Mouse (Mus musculus): ENCODE results near the gene Xpc. TPM values are rescaled to one million over a fixed set of nuclear protein-coding genes. Genes with fewer than 3 reads are reported as not detected.

Gene Xpc
- polyA plus RNA-seq, 1 experiment from 2014 or later, result 4.6 TPM

- ATAC-seq (ENCODE audit: low read depth) (no peak), DNase-seq (no peak)
- WGBS (ENCODE audit: insufficient replicate concordance), result 81% methylated on average over 2 of the region's 2 CpGs
- peak overlapping the region; percentile 29; the same call in 1 of the 2 replicates for H3K9ac ChIP-seq
- H3K9me3 ChIP-seq (replicated peaks), result no peaks in the 10 kb centered on the region
- H3K4me3 ChIP-seq (replicated peaks), result no peak overlapping the region
- peaks cover 48% of the 10 kb centered on the region for H3K4me1 ChIP-seq (replicated peaks)
- 0 out of 2 replicates have a peak overlapping the region, but pooled peaks have one; percentile 2 for H3K4me2 ChIP-seq
- H3K27ac ChIP-seq, result no peak overlapping the region
- no peaks in the 10 kb centered on the region for H3K27me3 ChIP-seq
- peaks cover 49% of the 10 kb centered on the region for H3K36me3 ChIP-seq
Measured at GRCm38 (mm10) chr6:91470712-91471111, 45.0 kb downstream of the Xpc start.

- H3K27ac ChIP-seq, result no peak overlapping the region
- H3K9me3 ChIP-seq (replicated peaks), result no peaks in the 10 kb centered on the region
- H3K4me1 ChIP-seq (replicated peaks), result peaks cover 23% of the 10 kb centered on the region
- H3K9ac ChIP-seq, result no peak overlapping the region
- no peak for DNase-seq
- no peak overlapping the region for H3K4me3 ChIP-seq (replicated peaks)
- H3K36me3 ChIP-seq, result peaks cover 79% of the 10 kb centered on the region
- 63% methylated on average over 1 of the region's 1 CpGs for WGBS (ENCODE audit: insufficient replicate concordance)
- no peaks in the 10 kb centered on the region for H3K27me3 ChIP-seq
- no peak overlapping the region for H3K4me2 ChIP-seq
- ATAC-seq (ENCODE audit: low read depth), result no peak
Measured at GRCm38 (mm10) chr6:91467106-91467505, 48.6 kb downstream of the Xpc start.

GRCm38 (mm10) chr6:91465756-91466155 lies 49.9 kb downstream of the Xpc start:
- H3K4me1 ChIP-seq (replicated peaks), result peaks cover 12% of the 10 kb centered on the region
- DNase-seq (no peak), ATAC-seq (ENCODE audit: low read depth) (peak; percentile 22; the same call in 1 of the 2 replicates)
- H3K27ac ChIP-seq, result no peak overlapping the region
- 71% methylated on average over 2 of the region's 2 CpGs for WGBS (ENCODE audit: insufficient replicate concordance)
- H3K4me2 ChIP-seq, result no peak overlapping the region
- H3K36me3 ChIP-seq, result peaks cover 75% of the 10 kb centered on the region
- no peaks in the 10 kb centered on the region for H3K9me3 ChIP-seq (replicated peaks)
- no peak overlapping the region for H3K9ac ChIP-seq
- H3K27me3 ChIP-seq, result no peaks in the 10 kb centered on the region
- H3K4me3 ChIP-seq (replicated peaks), result no peak overlapping the region

- Histone ChIP-seq H3K4me2 (no peak overlapping the region), H3K27ac (no peak overlapping the region), H3K4me3 (replicated peaks) (no peak overlapping the region), H3K36me3 (peaks cover 18% of the 10 kb centered on the region), H3K9me3 (replicated peaks) (no peaks in the 10 kb centered on the region), H3K9ac (no peak overlapping the region), H3K27me3 (0 out of 2 replicates have a peak, but pooled peaks cover 2% of the 10 kb centered on the region), H3K4me1 (replicated peaks) (no peaks in the 10 kb centered on the region)
- ATAC-seq (ENCODE audit: low read depth), result no peak
- DNase-seq, result no peak
- WGBS (ENCODE audit: insufficient replicate concordance), result 53% methylated on average over 1 of the region's 1 CpGs
Measured at GRCm38 (mm10) chr6:91459471-91459870, 56.2 kb downstream of the Xpc start.

GRCm38 (mm10) chr6:91454546-91454945 lies 61.1 kb downstream of the Xpc start:
- ATAC-seq (ENCODE audit: low read depth), result no peak
- no peak overlapping the region for H3K27ac ChIP-seq

GRCm38 (mm10) chr6:91452056-91452455 lies 63.6 kb downstream of the Xpc start:
- Histone ChIP-seq H3K9ac (no peak overlapping the region), H3K36me3 (no peaks in the 10 kb centered on the region), H3K4me3 (replicated peaks) (no peak overlapping the region), H3K9me3 (replicated peaks) (no peaks in the 10 kb centered on the region), H3K4me2 (no peak overlapping the region), H3K27me3 (no peaks in the 10 kb centered on the region), H3K27ac (no peak overlapping the region), H3K4me1 (replicated peaks) (peaks cover 18% of the 10 kb centered on the region)
- 40% methylated on average over 1 of the region's 1 CpGs for WGBS (ENCODE audit: insufficient replicate concordance)
- DNase-seq (no peak), ATAC-seq (ENCODE audit: low read depth) (no peak)

More at GRCm38 (mm10) chr6:91454546-91454945, 61.1 kb downstream of the Xpc start:
- 54% methylated on average over 5 of the region's 5 CpGs for WGBS (ENCODE audit: insufficient replicate concordance)
- Histone ChIP-seq H3K9me3 (replicated peaks) (no peaks in the 10 kb centered on the region), H3K36me3 (no peaks in the 10 kb centered on the region), H3K27me3 (0 out of 2 replicates have a peak, but pooled peaks cover 2% of the 10 kb centered on the region), H3K4me2 (no peak overlapping the region), H3K9ac (no peak overlapping the region), H3K4me3 (replicated peaks) (no peak overlapping the region), H3K4me1 (replicated peaks) (peaks cover 9% of the 10 kb centered on the region)
- no peak for DNase-seq

GRCm38 (mm10) chr6:91449472-91450225 lies 66.0 kb downstream of the Xpc start:
- Histone ChIP-seq H3K36me3 (no peaks in the 10 kb centered on the region), H3K27ac (peak overlapping the region; percentile 54), H3K4me3 (replicated peaks) (no peak overlapping the region), H3K27me3 (peaks cover 7% of the 10 kb centered on the region; the same call in 1 of the 2 replicates), H3K4me1 (replicated peaks) (peaks cover 18% of the 10 kb centered on the region), H3K9ac (0 out of 2 replicates have a peak overlapping the region, but pooled peaks have one; percentile 23), H3K4me2 (peak overlapping the region; percentile 30), H3K9me3 (replicated peaks) (no peaks in the 10 kb centered on the region)
- DNase-seq (no peak), ATAC-seq (ENCODE audit: low read depth) (peak; percentile 94)
- 30% methylated on average over 3 of the region's 3 CpGs for WGBS (ENCODE audit: insufficient replicate concordance)

- WGBS (ENCODE audit: insufficient replicate concordance), result 64% methylated on average over 3 of the region's 3 CpGs
- ATAC-seq (ENCODE audit: low read depth) (no peak), DNase-seq (no peak)
- Histone ChIP-seq H3K9me3 (replicated peaks) (no peaks in the 10 kb centered on the region), H3K4me1 (replicated peaks) (peaks cover 35% of the 10 kb centered on the region), H3K27ac (no peak overlapping the region), H3K4me2 (no peak overlapping the region), H3K27me3 (peaks cover 7% of the 10 kb centered on the region; the same call in 1 of the 2 replicates), H3K36me3 (no peaks in the 10 kb centered on the region), H3K9ac (no peak overlapping the region), H3K4me3 (replicated peaks) (no peak overlapping the region)
Measured at GRCm38 (mm10) chr6:91445316-91445715, 70.4 kb downstream of the Xpc start.

- Histone ChIP-seq H3K9me3 (replicated peaks) (no peaks in the 10 kb centered on the region), H3K4me2 (peak overlapping the region; percentile 86), H3K4me3 (replicated peaks) (peak overlapping the region; percentile 72), H3K4me1 (replicated peaks) (peaks cover 24% of the 10 kb centered on the region), H3K9ac (peak overlapping the region; percentile 77), H3K36me3 (no peaks in the 10 kb centered on the region), H3K27ac (peak overlapping the region; percentile 73), H3K27me3 (peaks cover 31% of the 10 kb centered on the region)
- 2% methylated on average over 19 of the region's 19 CpGs for WGBS (ENCODE audit: insufficient replicate concordance)
- DNase-seq (peak; percentile 37), ATAC-seq (ENCODE audit: low read depth) (peak; percentile 60)
Measured at GRCm38 (mm10) chr6:91441145-91441662, 74.5 kb downstream of the Xpc start.

- Histone ChIP-seq H3K27ac (peak overlapping the region; percentile 73), H3K36me3 (no peaks in the 10 kb centered on the region), H3K9ac (peak overlapping the region; percentile 77), H3K27me3 (peaks cover 36% of the 10 kb centered on the region), H3K4me2 (peak overlapping the region; percentile 86), H3K9me3 (replicated peaks) (no peaks in the 10 kb centered on the region), H3K4me1 (replicated peaks) (peaks cover 24% of the 10 kb centered on the region), H3K4me3 (replicated peaks) (peak overlapping the region; percentile 72)
- ATAC-seq (ENCODE audit: low read depth) (peak; percentile 91), DNase-seq (peak; percentile 89)
- WGBS (ENCODE audit: insufficient replicate concordance), result 2% methylated on average over 30 of the region's 30 CpGs
Measured at GRCm38 (mm10) chr6:91440474-91441144, 75.1 kb downstream of the Xpc start.

All from liver, embryonic 13.5 days (tissue).